Mouse (Mus musculus) forebrain, embryonic 14.5 days (tissue): ENCODE measurements around the gene Map3k7. TPM values are rescaled to one million over a fixed set of nuclear protein-coding genes. Genes with fewer than 3 reads are reported as not detected.

Experiments used
- ATAC-seq: fragments of 200-750 bp; cut with Nextera tagmentation; 2 replicates; pipeline ENCODE4 v1.8.0; 2017; ENCODE audit warnings: mild to moderate bottlenecking, moderate library complexity
- DNase-seq: peaks from one replicate; pipeline ENCODE4 v3.0.0-alpha.2; 2015; ENCODE audit warnings: low spot score
- H3K27ac ChIP-seq: fragments of 300-500 bp; sonication (generic); 2 replicates; pipeline ENCODE4 v1.5.1; 2014; ENCODE audit warnings: low read depth, mild to moderate bottlenecking, control low read depth, low read length, moderate library complexity
- H3K27me3 ChIP-seq: fragments of 300-500 bp; sonication (generic); replicated peaks from 2 replicates; pipeline ENCODE4 v1.6.1; 2014; ENCODE audit warnings: low read length, control low read depth, mixed read lengths; ENCODE audit not compliant: control insufficient read depth, insufficient read depth
- H3K36me3 ChIP-seq: fragments of 300-500 bp; sonication (generic); 2 replicates; pipeline ENCODE4 v1.6.1; 2014; ENCODE audit warnings: low read length, control low read depth; ENCODE audit not compliant: control insufficient read depth, insufficient read depth
- H3K4me1 ChIP-seq: fragments of 300-500 bp; sonication (generic); 2 replicates; pipeline ENCODE4 v1.6.1; 2014; ENCODE audit warnings: antibody characterized with exemption, low read length, control low read depth; ENCODE audit not compliant: control insufficient read depth, insufficient read depth
- H3K4me2 ChIP-seq: fragments of 300-500 bp; sonication (generic); 2 replicates; pipeline ENCODE4 v1.6.1; 2014; ENCODE audit warnings: mild to moderate bottlenecking, control low read depth, low read length
- H3K4me3 ChIP-seq: fragments of 300-500 bp; sonication (generic); 2 replicates; pipeline ENCODE4 v1.5.1; 2014; ENCODE audit warnings: low read depth, low read length, control low read depth
- H3K9ac ChIP-seq: fragments of 300-500 bp; sonication (generic); 2 replicates; pipeline ENCODE4 v1.6.1; 2014; ENCODE audit warnings: mild to moderate bottlenecking, low read length, control low read depth, moderate library complexity
- H3K9me3 ChIP-seq: fragments of 300-500 bp; sonication (generic); replicated peaks from 2 replicates; pipeline ENCODE4 v1.6.1; 2016; ENCODE audit warnings: low read length, control low read depth, mixed read lengths; ENCODE audit not compliant: control insufficient read depth
- WGBS: fragments of 180-500 bp; shearing (Covaris S2); extraction: QIAGEN DNeasy Blood & Tissue Kit; methylation state at CpG from one replicate; pipeline ENCODE4 v1.1.7; 2014; 5-methylcytosine and 5-hydroxymethylcytosine counted together
- polyA plus RNA-seq: library from polyadenylated mRNA; unstranded; fragments of >200 nt; fragmentation: Nextera tagmentation; extraction: Ambion mirVana; gene quantifications from 2 replicates; pipeline ENCODE4 v1.2.1, GENCODE M21; 2014

Map3k7 gene
- polyA plus RNA-seq, 1 experiment from 2014 or later: 31.5 TPM

DNA sequence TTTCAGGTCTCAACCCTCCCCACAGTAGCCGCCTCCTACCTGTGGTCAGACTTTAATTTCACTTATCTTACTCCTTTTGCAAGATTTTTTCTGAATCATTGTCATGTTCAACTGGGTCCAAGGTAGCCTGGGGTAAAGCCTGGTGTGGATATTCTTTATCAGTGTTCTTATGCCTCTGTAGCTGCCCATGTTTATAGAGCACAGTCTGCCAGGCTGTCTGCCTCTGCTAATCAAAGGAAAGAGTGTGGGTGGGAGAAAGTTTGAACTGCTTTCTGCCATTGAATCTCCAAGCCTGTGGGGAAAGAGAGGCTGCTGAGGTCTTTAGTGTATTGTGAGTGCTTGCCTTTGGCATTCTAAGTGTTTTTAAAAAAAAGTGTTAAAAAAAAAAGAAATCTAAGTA, 7.5 kb downstream of the Map3k7 start:
- Histone ChIP-seq H3K27ac (no peak overlapping the region), H3K4me1 (no peaks in the 10 kb centered on the region), H3K36me3 (peaks cover 3% of the 10 kb centered on the region; the same call in 1 of the 2 replicates), H3K4me3 (no peak overlapping the region), H3K27me3 (no peaks in the 10 kb centered on the region), H3K4me2 (no peak overlapping the region), H3K9me3 (no peaks in the 10 kb centered on the region), H3K9ac (no peak overlapping the region)
- no peak for DNase-seq
- ATAC-seq: no peak
- WGBS: 82% methylated on average over 1 of the region's 1 CpGs

- DNase-seq (peak; percentile 42), ATAC-seq (no peak)
- Histone ChIP-seq H3K9me3 (no peaks in the 10 kb centered on the region), H3K4me3 (no peak overlapping the region), H3K4me1 (no peaks in the 10 kb centered on the region), H3K27me3 (no peaks in the 10 kb centered on the region), H3K4me2 (no peak overlapping the region), H3K27ac (no peak overlapping the region), H3K36me3 (peaks cover 6% of the 10 kb centered on the region; the same call in 1 of the 2 replicates), H3K9ac (no peak overlapping the region)
- 65% methylated on average over 6 of the region's 6 CpGs for WGBS
These were observed 8.3 kb downstream of the Map3k7 start for GRCm38 (mm10) chr4:31972181-31972580.

- no peak overlapping the region for H3K4me3 ChIP-seq
- no peak overlapping the region for H3K27ac ChIP-seq
- WGBS: 74% methylated on average over 3 of the region's 3 CpGs
- peaks cover 31% of the 10 kb centered on the region for H3K36me3 ChIP-seq
- no peak for DNase-seq
- H3K27me3 ChIP-seq: no peaks in the 10 kb centered on the region
- no peak overlapping the region for H3K9ac ChIP-seq
- ATAC-seq: no peak
- H3K4me2 ChIP-seq: no peak overlapping the region
- no peaks in the 10 kb centered on the region for H3K9me3 ChIP-seq
- H3K4me1 ChIP-seq: no peaks in the 10 kb centered on the region
These were observed 11.5 kb downstream of the Map3k7 start for GRCm38 (mm10) chr4:31975260-31975950.

DNA sequence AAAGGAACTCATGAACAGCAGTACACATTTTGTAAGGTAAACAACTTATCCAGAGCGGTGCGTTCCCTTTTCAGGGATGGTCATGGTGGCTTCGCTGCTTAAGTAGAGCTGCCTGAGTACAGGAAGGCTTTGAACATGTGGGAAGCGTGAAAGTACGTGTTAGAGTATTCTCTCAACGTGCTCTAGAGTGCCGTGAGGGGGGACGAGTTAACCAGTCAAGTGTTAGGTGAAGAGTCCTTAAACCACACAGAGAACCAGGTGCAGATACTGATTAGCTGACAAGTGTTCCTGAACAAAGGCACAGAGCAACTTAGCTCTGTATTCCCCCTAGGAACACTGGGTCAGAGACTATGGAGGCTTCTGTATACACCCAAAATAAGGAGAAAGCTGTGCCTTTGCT, 18.0 kb downstream of the Map3k7 start:
- H3K27me3 ChIP-seq: no peaks in the 10 kb centered on the region
- peaks cover 55% of the 10 kb centered on the region for H3K36me3 ChIP-seq
- H3K4me2 ChIP-seq: no peak overlapping the region
- DNase-seq (no peak), ATAC-seq (no peak)
- H3K9ac ChIP-seq: no peak overlapping the region
- H3K9me3 ChIP-seq: no peaks in the 10 kb centered on the region
- 88% methylated on average over 8 of the region's 8 CpGs for WGBS
- H3K27ac ChIP-seq: no peak overlapping the region
- H3K4me1 ChIP-seq: no peaks in the 10 kb centered on the region
- H3K4me3 ChIP-seq: no peak overlapping the region

DNA sequence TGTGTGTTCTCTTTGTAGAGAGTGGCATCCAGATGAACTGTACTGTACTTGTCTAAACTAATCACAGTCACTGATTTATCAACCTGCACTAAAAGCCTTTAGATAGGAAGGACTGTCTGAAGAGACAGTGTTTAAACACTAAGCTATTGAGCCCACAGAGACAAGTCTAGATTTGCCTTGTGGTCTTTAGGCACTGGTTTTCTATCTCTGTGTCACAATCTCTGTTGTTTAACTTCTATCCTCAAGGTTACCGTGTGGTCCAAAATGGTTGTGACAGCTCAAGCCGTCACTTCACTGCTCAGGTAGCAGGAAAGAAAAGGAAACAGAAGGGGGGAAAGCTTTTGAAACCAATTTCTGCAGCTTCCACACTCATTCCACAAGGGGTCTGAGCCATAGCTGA, 29.5 kb downstream of the Map3k7 start:
- Histone ChIP-seq H3K36me3 (peaks cover 63% of the 10 kb centered on the region), H3K9me3 (no peaks in the 10 kb centered on the region)

DNA sequence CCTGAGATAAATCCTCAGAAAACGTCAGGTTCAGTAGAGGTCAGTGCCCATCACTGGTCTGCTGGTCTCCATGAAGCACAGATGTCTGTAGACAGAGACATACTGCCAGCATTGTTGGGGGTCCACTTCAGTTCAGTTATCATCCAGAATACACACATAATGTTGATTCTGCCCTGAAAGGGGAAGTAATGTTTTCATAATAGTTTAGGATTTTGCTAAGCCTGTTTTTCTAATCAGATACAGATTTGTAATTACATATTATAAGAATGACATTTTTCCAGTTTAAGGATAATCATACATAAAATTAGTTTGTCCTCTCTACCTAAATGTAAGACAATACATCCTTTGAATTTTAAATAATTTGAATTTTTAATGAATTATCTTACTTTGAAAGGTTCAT, 30.0 kb downstream of the Map3k7 start:
- Histone ChIP-seq H3K4me3 (no peak overlapping the region), H3K27me3 (no peaks in the 10 kb centered on the region), H3K27ac (no peak overlapping the region), H3K9me3 (no peaks in the 10 kb centered on the region), H3K36me3 (peaks cover 59% of the 10 kb centered on the region), H3K4me2 (no peak overlapping the region), H3K9ac (no peak overlapping the region), H3K4me1 (no peaks in the 10 kb centered on the region)
- 76% methylated on average over 1 of the region's 1 CpGs for WGBS
- DNase-seq: no peak
- ATAC-seq: no peak

More for the DNA sequence above, 29.5 kb downstream of the Map3k7 start:
- no peaks in the 10 kb centered on the region for H3K27me3 ChIP-seq
- H3K4me2 ChIP-seq: no peak overlapping the region
- ATAC-seq (no peak), DNase-seq (no peak)
- 92% methylated on average over 2 of the region's 2 CpGs for WGBS
- H3K4me3 ChIP-seq: no peak overlapping the region
- H3K27ac ChIP-seq: no peak overlapping the region
- H3K9ac ChIP-seq: no peak overlapping the region
- no peaks in the 10 kb centered on the region for H3K4me1 ChIP-seq

DNA sequence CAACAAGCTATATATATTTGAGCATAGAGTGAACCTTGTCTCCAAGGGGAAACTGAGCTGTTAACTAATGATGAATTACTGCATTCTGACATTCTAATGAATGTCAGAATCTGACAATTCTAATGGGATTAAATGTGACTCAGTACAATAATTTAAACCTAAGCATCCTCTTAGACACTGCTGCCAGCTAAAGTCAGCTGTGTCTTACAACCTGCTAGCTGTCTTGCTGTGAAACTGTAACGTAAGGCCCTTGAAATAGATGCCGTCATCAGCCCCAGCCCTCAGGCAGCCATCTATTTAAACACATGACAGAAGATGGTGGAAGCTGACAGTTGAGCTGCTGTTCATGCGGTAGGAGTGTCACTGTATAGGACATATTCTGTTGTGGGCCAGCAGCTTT, 37.6 kb downstream of the Map3k7 start:
- Histone ChIP-seq H3K27me3 (no peaks in the 10 kb centered on the region), H3K9ac (no peak overlapping the region), H3K4me2 (no peak overlapping the region), H3K4me1 (no peaks in the 10 kb centered on the region), H3K36me3 (peaks cover 33% of the 10 kb centered on the region), H3K9me3 (no peaks in the 10 kb centered on the region), H3K27ac (no peak overlapping the region), H3K4me3 (no peak overlapping the region)
- WGBS: 88% methylated on average over 3 of the region's 3 CpGs
- ATAC-seq (no peak), DNase-seq (no peak)

GRCm38 (mm10) chr4:32004773-32005591, 41.1 kb downstream of the Map3k7 start:
- DNase-seq: no peak
- H3K36me3 ChIP-seq: peaks cover 34% of the 10 kb centered on the region
- H3K4me2 ChIP-seq: no peak overlapping the region

DNA sequence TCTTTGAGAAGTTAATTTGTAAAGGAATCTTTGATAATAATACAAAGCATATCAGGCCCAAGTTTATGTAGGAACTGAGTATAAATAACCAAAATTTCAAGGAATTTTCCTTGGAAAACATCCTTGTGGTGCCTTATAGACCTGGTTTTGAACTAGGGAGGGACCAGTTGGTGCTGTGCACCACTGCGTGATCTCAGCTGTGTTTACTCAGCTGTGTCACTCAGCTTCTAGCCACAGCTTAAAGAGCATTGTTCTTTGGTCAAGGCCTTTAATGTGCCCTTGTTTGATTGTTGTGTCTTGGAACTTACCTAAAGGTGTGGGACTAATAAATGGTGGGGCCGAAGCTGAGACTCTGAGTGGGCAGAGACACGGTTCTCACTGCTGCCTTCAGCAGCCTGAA, 43.3 kb downstream of the Map3k7 start:
- peaks cover 45% of the 10 kb centered on the region for H3K36me3 ChIP-seq
- no peaks in the 10 kb centered on the region for H3K27me3 ChIP-seq
- no peak overlapping the region for H3K9ac ChIP-seq
- no peaks in the 10 kb centered on the region for H3K4me1 ChIP-seq
- H3K27ac ChIP-seq: no peak overlapping the region
- no peak for ATAC-seq
- no peaks in the 10 kb centered on the region for H3K9me3 ChIP-seq
- no peak overlapping the region for H3K4me3 ChIP-seq
- no peak overlapping the region for H3K4me2 ChIP-seq
- no peak for DNase-seq
- WGBS: 64% methylated on average over 3 of the region's 3 CpGs

More at GRCm38 (mm10) chr4:32004773-32005591, 41.1 kb downstream of the Map3k7 start:
- Histone ChIP-seq H3K9me3 (no peaks in the 10 kb centered on the region), H3K9ac (no peak overlapping the region), H3K4me3 (no peak overlapping the region), H3K4me1 (no peaks in the 10 kb centered on the region), H3K27ac (no peak overlapping the region), H3K27me3 (no peaks in the 10 kb centered on the region)
- no peak for ATAC-seq
- WGBS: 90% methylated on average over 6 of the region's 6 CpGs
